Mouse (Mus musculus) ovary, adult 18-20 months (tissue): ENCODE data around the gene Timeless.

Source experiments
- DNase-seq: peaks from one replicate; pipeline ENCODE4 v3.0.0; 2022; ENCODE audit warnings: low spot score, mixed read lengths

The Timeless gene

DNA sequence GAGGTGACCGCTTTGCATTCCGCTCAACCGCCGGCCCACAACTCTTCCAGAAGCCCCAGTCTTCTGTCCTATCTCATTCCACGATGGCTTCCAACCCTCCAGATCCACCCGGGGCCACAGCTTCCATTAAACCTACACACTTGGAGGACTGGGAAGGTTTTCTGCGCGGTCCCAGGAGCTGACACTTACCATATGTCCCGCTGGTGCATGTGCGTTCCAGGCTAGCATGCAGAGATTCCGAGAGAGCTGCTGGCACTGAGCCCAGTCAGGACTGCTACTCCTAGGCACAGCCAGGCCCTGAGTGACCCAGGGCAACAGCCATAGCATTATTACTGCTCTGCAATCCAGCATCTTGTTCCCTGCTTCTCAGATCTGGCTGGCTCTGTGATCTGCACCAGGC is 65.8 kb downstream of the Timeless start:
- no peak for DNase-seq

DNA sequence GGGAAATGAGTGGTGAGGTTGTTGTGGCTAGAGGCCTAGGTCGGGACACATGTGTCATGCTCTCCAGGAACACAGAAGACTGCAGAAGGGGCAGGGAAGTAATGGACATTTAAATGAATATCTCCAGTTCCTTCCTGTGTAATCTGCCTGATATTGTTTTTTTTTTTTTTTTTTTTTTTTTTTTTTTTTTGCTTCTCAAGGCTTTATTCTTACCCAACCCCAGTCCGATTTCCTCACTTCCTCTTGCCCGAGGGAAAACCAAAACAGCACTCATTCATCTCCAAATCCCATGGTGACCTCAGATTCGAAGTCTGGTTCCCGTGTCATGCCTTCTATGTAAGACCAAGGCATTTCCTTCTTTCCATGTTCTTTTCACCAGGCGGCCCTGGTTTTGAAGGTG is 66.4 kb downstream of the Timeless start:
- DNase-seq = no peak

DNA sequence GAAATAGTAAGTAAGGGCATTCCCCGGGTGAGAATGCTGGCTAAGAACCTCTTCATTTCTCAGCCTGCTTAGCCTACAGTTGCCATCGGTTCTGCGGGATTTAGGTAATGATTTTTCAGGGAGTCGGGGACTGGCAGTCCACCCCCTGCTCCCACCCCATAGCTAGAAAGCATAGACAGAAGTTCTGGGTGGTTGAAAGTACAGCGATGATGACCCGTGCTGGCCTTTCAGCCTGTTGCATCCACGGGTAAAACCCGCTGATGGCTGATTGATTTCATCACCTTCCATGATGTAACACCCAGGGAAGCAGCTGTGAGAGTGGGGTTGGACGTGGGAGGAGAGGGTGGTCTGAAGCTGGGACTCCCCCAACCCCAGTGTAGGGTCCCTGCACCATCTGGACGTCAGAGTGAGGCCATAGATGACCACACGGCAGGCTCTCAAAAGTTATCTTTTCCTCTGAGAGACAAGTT is 66.9 kb downstream of the Timeless start, which contains the start of gene Il23a:
TSS of gene Il23a (minus strand) at position 51 of the 470 bp plus-strand sequence.
- no peak for DNase-seq

DNA sequence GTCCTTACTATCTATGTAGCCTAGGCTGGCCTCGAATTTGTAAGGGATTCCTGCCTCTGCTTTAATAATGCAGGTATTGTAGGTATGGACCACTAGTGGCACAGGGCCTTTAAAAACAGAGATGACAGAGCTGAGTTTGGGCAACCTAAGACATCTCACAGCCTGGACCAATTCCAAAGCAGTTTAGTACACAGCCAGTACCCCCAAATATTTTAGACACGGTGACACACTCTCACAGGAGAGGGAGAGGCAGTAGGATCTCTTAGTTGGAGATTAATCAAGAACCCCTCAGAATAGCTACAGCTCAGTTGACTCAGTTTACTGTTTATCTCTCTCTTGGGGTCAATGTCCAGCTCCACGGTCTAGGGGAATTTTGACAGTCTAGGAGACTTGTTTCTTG is 70.5 kb downstream of the Timeless start:
- no peak for DNase-seq
